Mouse (Mus musculus): ENCODE measurements around the gene Fam83f. TPM values are rescaled to one million over a fixed set of nuclear protein-coding genes. Genes with fewer than 3 reads are reported as not detected.

Gene Fam83f
- polyA plus RNA-seq, 1 experiment from 2014 or later, result 0.60 TPM

GRCm38 (mm10) chr15:80641702-80642435, 29.8 kb upstream of the Fam83f start:
- Histone ChIP-seq H3K4me1 (replicated peaks) (peaks cover 7% of the 10 kb centered on the region; the same call in 1 of the 2 replicates), H3K36me3 (no peaks in the 10 kb centered on the region), H3K4me3 (no peak overlapping the region), H3K9me3 (no peaks in the 10 kb centered on the region), H3K27ac (no peak overlapping the region), H3K27me3 (ENCODE audit: insufficient read depth, poor library complexity, severe bottlenecking) (peaks cover 4% of the 10 kb centered on the region; the same call in 1 of the 2 replicates)
- WGBS, result 90% methylated on average over 2 of the region's 2 CpGs
- DNase-seq (ENCODE audit: low spot score), result no peak

DNA sequence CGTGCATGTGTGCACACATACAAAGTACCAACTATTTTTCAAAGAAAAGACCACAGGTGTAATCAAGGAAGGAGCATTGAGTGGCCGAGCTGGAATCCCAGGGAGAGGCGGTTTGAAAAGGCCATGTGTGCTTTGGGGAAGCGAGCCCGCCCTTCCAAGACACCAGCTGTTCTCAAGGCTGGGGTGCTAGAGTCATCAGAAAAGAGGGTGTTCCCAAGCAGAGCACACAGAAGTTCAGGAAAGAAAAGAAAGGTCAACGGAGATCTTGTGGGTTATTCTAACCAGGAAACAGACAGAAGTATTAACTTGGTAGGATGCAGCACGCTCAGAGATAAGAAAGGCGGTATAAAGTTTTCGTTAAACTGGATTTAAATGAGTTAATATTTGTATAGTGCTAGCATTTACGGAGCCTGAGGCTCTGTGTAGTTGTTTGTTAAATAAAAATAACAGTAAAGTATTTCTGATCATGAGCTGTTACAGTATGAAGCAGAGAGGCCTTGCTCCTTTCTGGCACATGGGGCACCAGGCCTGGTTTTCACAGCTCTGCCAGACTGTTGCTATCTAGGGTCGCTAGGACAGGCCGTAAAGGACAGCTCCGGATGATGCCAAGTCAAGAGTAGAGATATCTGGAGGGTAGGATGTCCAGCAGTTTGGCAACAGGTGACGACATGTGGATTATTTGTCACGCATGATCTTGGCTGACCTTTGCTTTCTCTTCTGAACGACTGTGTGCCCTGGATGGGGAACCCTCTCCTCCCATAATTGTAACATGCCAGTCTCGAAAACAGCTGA, 26.4 kb upstream of the Fam83f start:
- no peaks in the 10 kb centered on the region for H3K27me3 ChIP-seq (ENCODE audit: insufficient read depth, poor library complexity, severe bottlenecking)
- no peak overlapping the region for H3K27ac ChIP-seq
- no peak for DNase-seq (ENCODE audit: low spot score)
- H3K9me3 ChIP-seq, result no peaks in the 10 kb centered on the region
- 84% methylated on average over 17 of the region's 17 CpGs for WGBS
- peaks cover 15% of the 10 kb centered on the region for H3K4me1 ChIP-seq (replicated peaks)
- no peak overlapping the region for H3K4me3 ChIP-seq
- no peaks in the 10 kb centered on the region for H3K36me3 ChIP-seq

DNA sequence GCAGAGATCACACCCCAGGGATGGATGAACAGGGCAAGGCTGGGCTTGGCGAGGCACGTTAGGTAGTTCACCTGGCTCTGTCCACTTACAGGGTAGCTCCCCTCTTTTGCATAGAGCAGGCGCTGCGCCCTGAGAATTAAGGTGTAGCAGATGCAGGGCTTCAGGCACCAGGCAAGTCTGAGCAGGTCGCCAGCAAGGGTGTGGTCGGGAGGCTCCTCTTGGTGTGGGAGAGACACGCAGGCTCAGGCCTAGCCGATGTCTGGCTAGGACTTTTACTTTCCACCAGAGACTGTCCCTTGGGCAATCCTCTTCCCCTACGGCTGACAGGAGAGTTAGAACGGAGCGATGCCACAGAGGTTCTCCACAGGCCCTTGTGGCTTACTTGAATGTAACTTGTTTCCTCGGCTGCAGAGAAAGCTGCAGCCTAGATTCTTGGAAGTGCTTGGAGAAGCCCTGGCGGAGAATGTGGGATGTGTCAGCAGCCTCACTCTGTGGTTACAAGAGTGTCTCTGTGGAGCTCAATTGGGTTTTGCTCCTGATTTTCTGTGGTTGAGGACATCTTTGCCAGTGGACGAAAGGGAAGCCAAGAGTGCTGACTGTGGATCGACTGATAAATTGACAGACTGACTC, 22.6 kb upstream of the Fam83f start:
- H3K36me3 ChIP-seq, result no peaks in the 10 kb centered on the region
- 80% methylated on average over 15 of the region's 15 CpGs for WGBS
- H3K27me3 ChIP-seq (ENCODE audit: insufficient read depth, poor library complexity, severe bottlenecking), result no peaks in the 10 kb centered on the region
- H3K4me1 ChIP-seq (replicated peaks), result peaks cover 16% of the 10 kb centered on the region
- no peak overlapping the region for H3K27ac ChIP-seq
- no peak for DNase-seq (ENCODE audit: low spot score)
- no peaks in the 10 kb centered on the region for H3K9me3 ChIP-seq
- no peak overlapping the region for H3K4me3 ChIP-seq

DNA sequence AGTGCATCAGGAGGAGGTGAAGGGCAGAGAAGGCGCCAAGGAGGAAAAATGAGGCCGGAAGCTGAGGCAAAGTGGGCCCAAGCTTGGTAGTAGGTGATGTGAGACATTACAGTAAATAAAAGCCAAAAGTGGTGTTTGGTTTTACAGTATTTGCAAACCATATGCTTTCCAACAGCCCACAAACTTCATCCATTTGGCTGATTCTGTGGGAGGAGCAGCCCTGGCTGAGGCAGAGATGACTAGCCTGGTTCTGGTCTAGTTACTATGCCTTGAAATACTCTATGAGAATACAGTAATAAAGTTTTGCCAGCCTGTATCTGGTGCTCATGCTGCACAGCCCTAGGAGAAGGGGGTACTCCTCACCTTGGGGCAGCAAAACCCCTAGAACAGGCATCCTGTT, 21.2 kb upstream of the Fam83f start:
- no peak overlapping the region for H3K4me3 ChIP-seq
- H3K4me1 ChIP-seq (replicated peaks), result peaks cover 16% of the 10 kb centered on the region
- H3K27me3 ChIP-seq (ENCODE audit: insufficient read depth, poor library complexity, severe bottlenecking), result no peaks in the 10 kb centered on the region
- 0 out of 2 replicates have a peak overlapping the region, but pooled peaks have one; percentile 35 for H3K27ac ChIP-seq
- no peaks in the 10 kb centered on the region for H3K36me3 ChIP-seq
- H3K9me3 ChIP-seq, result no peaks in the 10 kb centered on the region
- DNase-seq (ENCODE audit: low spot score), result no peak
- 79% methylated on average over 2 of the region's 2 CpGs for WGBS

DNA sequence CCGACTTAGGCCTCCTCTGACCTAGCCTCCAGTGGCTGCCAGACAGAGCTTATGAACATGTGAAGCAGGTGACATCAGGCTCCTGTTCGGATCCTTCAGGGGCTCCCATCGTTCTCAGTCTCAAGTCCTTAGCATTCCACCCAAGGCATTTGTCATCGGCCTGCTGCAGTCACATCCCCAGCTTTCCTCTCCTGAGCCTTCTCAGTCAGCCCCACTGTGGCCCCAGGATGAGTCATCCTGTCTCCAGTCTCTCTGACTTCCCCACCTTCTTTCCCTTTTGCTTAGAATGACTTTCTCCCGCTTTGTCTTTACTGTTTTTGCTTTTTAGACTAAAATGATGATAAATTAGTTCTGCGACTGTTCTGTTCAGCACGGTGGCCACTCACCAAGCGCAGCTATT, 17.8 kb upstream of the Fam83f start:
- Histone ChIP-seq H3K36me3 (no peaks in the 10 kb centered on the region), H3K27ac (no peak overlapping the region), H3K4me1 (replicated peaks) (peaks cover 16% of the 10 kb centered on the region), H3K9me3 (no peaks in the 10 kb centered on the region), H3K27me3 (ENCODE audit: insufficient read depth, poor library complexity, severe bottlenecking) (no peaks in the 10 kb centered on the region), H3K4me3 (no peak overlapping the region)
- WGBS, result 86% methylated on average over 8 of the region's 8 CpGs
- DNase-seq (ENCODE audit: low spot score), result no peak

DNA sequence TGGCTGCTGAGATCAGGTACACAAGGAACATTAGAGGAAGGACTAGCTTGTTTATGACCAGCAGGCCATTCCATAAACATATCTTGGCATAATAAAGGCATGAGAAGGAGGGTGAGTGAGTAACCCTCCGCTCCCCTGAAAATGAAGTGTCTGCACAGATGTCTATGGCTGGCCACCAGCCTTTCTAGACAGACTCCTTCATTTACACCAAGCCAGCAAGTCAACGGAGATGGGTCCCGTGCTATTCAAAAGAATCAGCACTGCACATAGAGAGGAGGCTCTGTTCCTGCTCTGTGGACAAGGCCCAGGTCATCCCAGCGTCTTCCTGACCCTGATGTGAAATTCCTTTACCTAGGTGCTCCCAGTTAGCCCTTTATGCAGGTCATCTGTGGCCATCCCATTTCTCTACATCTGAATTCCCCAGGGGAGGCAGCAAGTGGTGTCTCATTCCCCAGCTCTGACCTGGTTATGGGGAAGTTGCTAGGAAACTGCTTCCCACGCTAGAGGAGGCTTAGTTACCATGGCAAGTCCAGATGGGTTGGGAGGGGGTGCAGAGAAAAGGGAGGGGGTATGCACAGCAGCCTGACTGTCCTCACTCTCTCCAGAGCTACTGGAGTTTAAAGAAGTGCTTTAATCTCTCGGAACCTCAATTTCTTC, 12.7 kb upstream of the Fam83f start:
- H3K36me3 ChIP-seq, result no peaks in the 10 kb centered on the region
- H3K4me3 ChIP-seq, result no peak overlapping the region
- H3K9me3 ChIP-seq, result no peaks in the 10 kb centered on the region
- 69% methylated on average over 6 of the region's 6 CpGs for WGBS
- no peak for DNase-seq (ENCODE audit: low spot score)
- peaks cover 14% of the 10 kb centered on the region for H3K4me1 ChIP-seq (replicated peaks)
- no peaks in the 10 kb centered on the region; the same call in 1 of the 2 replicates for H3K27me3 ChIP-seq (ENCODE audit: insufficient read depth, poor library complexity, severe bottlenecking)
- H3K27ac ChIP-seq, result no peak overlapping the region

DNA sequence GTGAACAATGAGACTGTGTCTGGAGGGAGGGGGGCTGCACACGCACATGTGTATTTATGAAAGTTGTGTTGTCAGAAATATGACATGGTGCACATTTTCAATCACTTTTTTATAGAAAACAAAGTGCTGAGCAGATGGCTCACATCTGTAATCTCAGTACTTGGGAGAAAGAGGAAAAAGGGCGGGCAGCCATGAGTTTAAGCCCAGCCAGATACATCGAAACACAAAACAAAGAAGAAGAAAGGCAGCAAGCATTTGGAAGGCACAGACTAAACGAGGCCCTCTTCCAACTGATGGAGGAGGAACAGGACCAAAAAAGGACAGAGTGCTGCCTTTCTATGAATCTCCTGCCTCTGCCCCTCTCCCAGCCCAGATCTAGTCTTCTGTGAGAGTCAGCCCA, 10.7 kb upstream of the Fam83f start:
- Histone ChIP-seq H3K27ac (no peak overlapping the region), H3K4me3 (no peak overlapping the region), H3K9me3 (no peaks in the 10 kb centered on the region), H3K36me3 (no peaks in the 10 kb centered on the region), H3K27me3 (ENCODE audit: insufficient read depth, poor library complexity, severe bottlenecking) (no peaks in the 10 kb centered on the region; the same call in 1 of the 2 replicates), H3K4me1 (replicated peaks) (peaks cover 14% of the 10 kb centered on the region)
- 68% methylated on average over 4 of the region's 4 CpGs for WGBS
- no peak for DNase-seq (ENCODE audit: low spot score)

DNA sequence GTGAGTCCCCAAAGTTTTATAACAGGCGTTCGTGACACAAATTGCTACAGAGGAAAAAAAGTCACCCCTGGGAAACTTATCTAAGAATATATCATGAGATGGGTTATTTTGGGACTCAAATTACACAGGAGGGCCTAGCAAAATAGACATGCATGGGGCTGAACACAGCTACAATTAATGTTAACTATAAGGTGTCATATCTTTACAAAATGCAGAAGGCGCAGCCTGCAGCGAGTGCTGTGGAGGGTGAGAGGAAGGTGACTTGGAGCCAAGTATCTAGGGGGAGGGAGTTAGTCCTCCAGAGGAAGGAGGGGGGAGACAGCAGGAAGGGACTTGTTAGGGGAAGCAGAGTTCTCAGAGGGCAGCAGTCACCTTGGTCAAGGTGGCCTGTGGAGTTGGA, 7.2 kb upstream of the Fam83f start:
- Histone ChIP-seq H3K4me1 (replicated peaks) (peaks cover 6% of the 10 kb centered on the region), H3K9me3 (no peaks in the 10 kb centered on the region), H3K27ac (no peak overlapping the region), H3K27me3 (ENCODE audit: insufficient read depth, poor library complexity, severe bottlenecking) (peaks cover 4% of the 10 kb centered on the region), H3K36me3 (no peaks in the 10 kb centered on the region), H3K4me3 (no peak overlapping the region)
- 81% methylated on average over 4 of the region's 4 CpGs for WGBS
- DNase-seq (ENCODE audit: low spot score), result no peak

DNA sequence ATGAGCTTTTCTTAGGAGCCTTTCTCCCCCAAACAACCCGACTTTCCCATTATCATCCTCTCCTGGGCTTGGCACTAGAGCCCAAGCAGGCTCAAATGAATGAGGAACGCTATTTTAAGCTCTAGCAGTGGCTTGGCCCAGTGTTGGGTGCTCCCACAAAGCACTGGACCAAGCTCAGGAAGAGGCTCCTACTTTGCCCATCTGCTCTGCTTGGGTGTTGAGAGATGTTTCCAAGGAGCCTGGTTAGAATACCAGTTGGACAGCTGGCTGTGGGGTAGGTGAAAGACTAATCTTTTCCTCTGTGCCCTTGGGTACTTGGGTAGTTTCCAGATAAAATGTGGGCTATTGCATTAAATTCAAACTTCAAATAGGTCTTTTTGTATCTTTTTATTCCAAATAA, 1.2 kb downstream of the Fam83f start:
- no peak for DNase-seq (ENCODE audit: low spot score)
- H3K27ac ChIP-seq, result no peak overlapping the region
- H3K4me1 ChIP-seq (replicated peaks), result peaks cover 14% of the 10 kb centered on the region
- H3K4me3 ChIP-seq, result no peak overlapping the region
- H3K9me3 ChIP-seq, result no peaks in the 10 kb centered on the region
- 64% methylated on average over 2 of the region's 2 CpGs for WGBS
- H3K36me3 ChIP-seq, result no peaks in the 10 kb centered on the region
- H3K27me3 ChIP-seq (ENCODE audit: insufficient read depth, poor library complexity, severe bottlenecking), result peaks cover 72% of the 10 kb centered on the region

GRCm38 (mm10) chr15:80673337-80674095, 1.9 kb downstream of the Fam83f start:
- no peak for DNase-seq (ENCODE audit: low spot score)
- Histone ChIP-seq H3K27ac (no peak overlapping the region), H3K36me3 (no peaks in the 10 kb centered on the region), H3K9me3 (no peaks in the 10 kb centered on the region), H3K27me3 (ENCODE audit: insufficient read depth, poor library complexity, severe bottlenecking) (peaks cover 72% of the 10 kb centered on the region), H3K4me3 (no peak overlapping the region), H3K4me1 (replicated peaks) (peaks cover 17% of the 10 kb centered on the region)
- 67% methylated on average over 4 of the region's 4 CpGs for WGBS

DNA sequence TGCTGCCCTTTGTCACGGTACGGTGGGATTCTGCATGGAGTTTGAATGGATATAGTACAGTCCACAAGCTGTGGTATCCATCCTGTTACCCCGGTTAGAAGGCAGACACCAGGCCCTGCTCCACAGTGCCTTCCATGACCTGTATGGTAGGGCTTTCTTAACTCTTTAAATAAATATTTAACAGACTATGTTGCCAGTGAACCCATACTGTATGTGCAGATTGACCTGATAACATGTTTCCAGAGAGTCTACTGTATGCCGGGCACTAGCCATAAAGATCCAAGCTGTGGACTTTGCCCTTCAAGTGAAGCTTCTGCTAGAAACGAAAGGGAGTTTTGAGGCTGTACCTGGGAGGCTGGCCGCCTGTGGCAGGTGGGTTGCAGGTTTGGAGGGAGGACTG, 3.1 kb downstream of the Fam83f start:
- Histone ChIP-seq H3K4me3 (no peak overlapping the region), H3K9me3 (no peaks in the 10 kb centered on the region), H3K27ac (no peak overlapping the region), H3K27me3 (ENCODE audit: insufficient read depth, poor library complexity, severe bottlenecking) (peaks cover 65% of the 10 kb centered on the region), H3K4me1 (replicated peaks) (peaks cover 21% of the 10 kb centered on the region), H3K36me3 (no peaks in the 10 kb centered on the region)
- no peak for DNase-seq (ENCODE audit: low spot score)
- 84% methylated on average over 6 of the region's 6 CpGs for WGBS

Data from hindbrain, embryonic 10.5 days (tissue).